Mouse (Mus musculus) hindbrain, embryonic 12.5 days (tissue): ENCODE results near the gene Map10. TPM values are rescaled to one million over a fixed set of nuclear protein-coding genes. Genes with fewer than 3 reads are reported as not detected.

ENCODE experiments used
- ATAC-seq: fragments of 200-750 bp; cut with Nextera tagmentation; 2 replicates; pipeline ENCODE4 v1.8.0; 2017; ENCODE audit warnings: moderate TSS enrichment; ENCODE audit not compliant: low FRiP score
- H3K27ac ChIP-seq: fragments of 300-500 bp; sonication (generic); 2 replicates; pipeline ENCODE4 v1.5.1; 2016; ENCODE audit warnings: mild to moderate bottlenecking
- H3K27me3 ChIP-seq: fragments of 300-500 bp; sonication (generic); 2 replicates; pipeline ENCODE4 v1.6.1; 2016; ENCODE audit warnings: mild to moderate bottlenecking
- H3K36me3 ChIP-seq: fragments of 300-500 bp; sonication (generic); 2 replicates; pipeline ENCODE4 v1.6.1; 2016; ENCODE audit warnings: mild to moderate bottlenecking
- H3K4me1 ChIP-seq: fragments of 300-500 bp; sonication (generic); 2 replicates; pipeline ENCODE4 v1.6.1; 2016
- H3K4me2 ChIP-seq: fragments of 300-500 bp; sonication (generic); replicated peaks from 2 replicates; pipeline ENCODE4 v1.6.1; 2016; ENCODE audit warnings: mild to moderate bottlenecking
- H3K4me3 ChIP-seq: fragments of 300-500 bp; sonication (generic); 2 replicates; pipeline ENCODE4 v1.5.1; 2016; ENCODE audit warnings: mild to moderate bottlenecking
- H3K9ac ChIP-seq: fragments of 300-500 bp; sonication (generic); 2 replicates; pipeline ENCODE4 v1.6.1; 2016; ENCODE audit warnings: mild to moderate bottlenecking, moderate library complexity
- H3K9me3 ChIP-seq: fragments of 300-500 bp; sonication (generic); replicated peaks from 2 replicates; pipeline ENCODE4 v1.6.1; 2016; ENCODE audit warnings: mild to moderate bottlenecking
- WGBS: fragments of 180-500 bp; shearing (Covaris S2); methylation state at CpG from one replicate; pipeline ENCODE4 v1.1.7; 2016; 5-methylcytosine and 5-hydroxymethylcytosine counted together
- polyA plus RNA-seq: library from polyadenylated mRNA; unstranded; fragments of >200 nt; fragmentation: Nextera tagmentation; extraction: Ambion mirVana; gene quantifications from 2 replicates; pipeline ENCODE4 v1.2.1, GENCODE M21; 2016

Gene Map10
- polyA plus RNA-seq, 1 experiment from 2014 or later: 9.2 TPM

- ATAC-seq: no peak
- Histone ChIP-seq H3K27me3 (peaks cover 6% of the 10 kb centered on the region; the same call in 1 of the 2 replicates), H3K4me3 (no peak overlapping the region), H3K9ac (no peak overlapping the region), H3K9me3 (peaks cover 23% of the 10 kb centered on the region), H3K4me2 (no peak overlapping the region), H3K4me1 (peaks cover 6% of the 10 kb centered on the region), H3K27ac (no peak overlapping the region), H3K36me3 (peaks cover 20% of the 10 kb centered on the region)
- 98% methylated on average over 5 of the region's 5 CpGs for WGBS
These were observed 1.8 kb downstream of the Map10 start for GRCm38 (mm10) chr8:125671371-125671770.

GRCm38 (mm10) chr8:125675796-125676195 is 6.2 kb downstream of the Map10 start:
- Histone ChIP-seq H3K4me3 (no peak overlapping the region), H3K9me3 (peaks cover 16% of the 10 kb centered on the region), H3K36me3 (peaks cover 16% of the 10 kb centered on the region), H3K27ac (no peak overlapping the region), H3K4me1 (peaks cover 3% of the 10 kb centered on the region), H3K4me2 (no peak overlapping the region), H3K27me3 (no peaks in the 10 kb centered on the region), H3K9ac (no peak overlapping the region)
- WGBS: 76% methylated on average over 3 of the region's 3 CpGs
- no peak for ATAC-seq

- peaks cover 5% of the 10 kb centered on the region for H3K4me1 ChIP-seq
- no peak overlapping the region for H3K4me3 ChIP-seq
- no peak overlapping the region for H3K27ac ChIP-seq
- no peak overlapping the region for H3K9ac ChIP-seq
- H3K36me3 ChIP-seq: no peaks in the 10 kb centered on the region
- no peaks in the 10 kb centered on the region for H3K27me3 ChIP-seq
- ATAC-seq: no peak
- no peak overlapping the region for H3K4me2 ChIP-seq
- WGBS: 90% methylated on average over 6 of the region's 6 CpGs
- no peaks in the 10 kb centered on the region for H3K9me3 ChIP-seq
These were observed 7.9 kb downstream of the Map10 start for GRCm38 (mm10) chr8:125677484-125677883.

DNA sequence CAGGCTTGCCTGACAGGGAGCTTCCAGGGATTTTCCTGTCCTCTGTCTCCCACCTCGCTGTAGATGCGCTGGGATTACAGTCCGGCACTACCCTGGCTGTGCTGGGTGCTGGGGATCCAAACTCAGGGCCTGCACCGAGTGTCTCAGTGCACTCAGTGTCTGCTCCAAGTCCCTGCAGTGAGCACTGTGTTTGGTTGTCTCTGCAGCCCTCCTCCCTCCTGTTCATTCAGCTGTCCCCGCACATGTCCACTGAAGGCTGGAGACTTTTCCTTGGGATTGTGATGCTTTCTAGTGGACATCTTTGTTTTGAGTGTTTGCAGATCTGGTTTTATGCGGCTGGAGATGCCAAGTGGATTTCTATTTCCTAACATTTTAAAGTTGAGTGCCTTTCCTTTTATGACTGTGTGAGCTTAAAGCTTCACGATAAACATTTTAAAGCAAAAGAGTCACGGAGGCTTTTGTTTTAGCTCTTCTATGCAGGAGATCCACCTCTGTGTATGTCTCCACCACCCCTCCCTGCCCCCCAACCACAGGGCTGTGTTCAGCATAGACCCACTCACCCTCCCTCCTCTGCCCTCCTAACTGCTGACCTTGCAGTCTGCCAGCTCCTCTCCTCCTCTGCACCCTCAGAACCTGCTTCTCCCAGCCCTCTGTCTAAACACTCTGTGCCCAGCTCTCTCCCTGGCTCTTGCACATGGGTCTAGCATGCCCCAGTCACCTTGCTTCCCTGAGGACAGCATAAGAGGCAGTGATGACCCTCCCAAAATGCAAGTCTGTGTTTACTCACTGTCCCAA is 9.4 kb downstream of the Map10 start:
- Histone ChIP-seq H3K36me3 (no peaks in the 10 kb centered on the region), H3K4me1 (peaks cover 5% of the 10 kb centered on the region), H3K4me2 (no peak overlapping the region), H3K4me3 (no peak overlapping the region), H3K27ac (no peak overlapping the region), H3K9me3 (no peaks in the 10 kb centered on the region), H3K27me3 (no peaks in the 10 kb centered on the region), H3K9ac (no peak overlapping the region)
- 73% methylated on average over 8 of the region's 8 CpGs for WGBS
- ATAC-seq: no peak

DNA sequence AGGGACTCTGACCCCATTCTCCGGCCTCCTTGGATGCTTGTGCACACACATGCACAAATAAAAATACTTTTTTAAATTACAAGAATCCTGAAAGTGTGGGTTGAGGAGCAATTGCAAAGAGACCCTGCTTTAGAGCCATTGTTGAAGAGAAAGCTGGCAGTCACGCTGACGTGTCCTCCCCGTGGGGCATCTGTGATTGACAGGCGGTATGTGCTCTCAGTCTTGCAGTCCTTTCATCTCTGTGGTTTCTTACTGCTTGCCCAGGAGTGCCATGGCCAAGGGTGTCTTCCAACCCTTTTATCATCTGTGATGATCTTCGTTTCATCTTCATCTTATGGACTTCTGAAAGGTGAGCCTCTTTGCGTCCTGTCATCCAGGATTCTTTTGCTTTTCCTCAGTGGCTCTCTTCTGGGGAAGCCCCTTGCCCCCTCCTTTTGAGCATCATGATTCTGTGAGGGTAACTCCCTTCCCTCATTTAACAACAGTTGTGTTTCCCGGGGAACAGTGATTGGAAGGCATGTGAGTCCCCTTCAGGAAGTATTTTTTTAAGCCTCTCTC is 11.3 kb downstream of the Map10 start:
- ATAC-seq: no peak
- H3K27me3 ChIP-seq: no peaks in the 10 kb centered on the region
- H3K36me3 ChIP-seq: no peaks in the 10 kb centered on the region
- 36% methylated on average over 8 of the region's 8 CpGs for WGBS
- H3K4me1 ChIP-seq: peaks cover 5% of the 10 kb centered on the region
- H3K9me3 ChIP-seq: no peaks in the 10 kb centered on the region
- no peak overlapping the region for H3K27ac ChIP-seq
- no peak overlapping the region for H3K4me2 ChIP-seq
- no peak overlapping the region for H3K9ac ChIP-seq
- H3K4me3 ChIP-seq: no peak overlapping the region

DNA sequence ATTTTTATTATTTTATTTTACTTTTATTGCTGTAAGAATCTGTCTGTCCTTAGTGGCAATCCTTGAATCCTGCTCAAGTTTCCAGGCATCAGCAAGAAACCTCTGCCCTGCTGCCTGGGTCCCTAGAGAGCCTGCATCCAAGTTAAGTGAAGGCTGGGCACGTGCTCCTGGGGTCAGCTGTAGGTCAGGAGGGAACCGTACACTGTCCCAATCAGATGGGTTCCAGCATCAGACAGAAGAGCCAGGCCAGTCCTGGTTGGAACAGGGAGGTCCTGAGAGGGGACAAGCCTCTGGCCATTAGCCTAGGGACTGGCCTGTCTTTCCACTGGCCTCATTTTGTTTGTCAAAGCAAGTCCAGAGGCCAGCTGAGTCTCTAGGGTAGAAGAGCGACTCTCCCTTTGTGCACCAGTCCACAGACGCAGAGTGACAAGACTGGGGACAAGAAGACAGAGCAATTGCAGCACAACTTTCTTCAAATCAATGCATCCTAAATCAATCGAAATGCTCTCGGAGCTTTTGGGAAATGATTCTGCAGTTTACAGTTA is 15.7 kb downstream of the Map10 start:
- Histone ChIP-seq H3K4me2 (no peak overlapping the region), H3K4me1 (peaks cover 7% of the 10 kb centered on the region; the same call in 1 of the 2 replicates), H3K36me3 (no peaks in the 10 kb centered on the region), H3K9me3 (no peaks in the 10 kb centered on the region), H3K9ac (no peak overlapping the region), H3K4me3 (no peak overlapping the region), H3K27me3 (no peaks in the 10 kb centered on the region), H3K27ac (no peak overlapping the region)
- WGBS: 67% methylated on average over 6 of the region's 6 CpGs
- ATAC-seq: no peak

DNA sequence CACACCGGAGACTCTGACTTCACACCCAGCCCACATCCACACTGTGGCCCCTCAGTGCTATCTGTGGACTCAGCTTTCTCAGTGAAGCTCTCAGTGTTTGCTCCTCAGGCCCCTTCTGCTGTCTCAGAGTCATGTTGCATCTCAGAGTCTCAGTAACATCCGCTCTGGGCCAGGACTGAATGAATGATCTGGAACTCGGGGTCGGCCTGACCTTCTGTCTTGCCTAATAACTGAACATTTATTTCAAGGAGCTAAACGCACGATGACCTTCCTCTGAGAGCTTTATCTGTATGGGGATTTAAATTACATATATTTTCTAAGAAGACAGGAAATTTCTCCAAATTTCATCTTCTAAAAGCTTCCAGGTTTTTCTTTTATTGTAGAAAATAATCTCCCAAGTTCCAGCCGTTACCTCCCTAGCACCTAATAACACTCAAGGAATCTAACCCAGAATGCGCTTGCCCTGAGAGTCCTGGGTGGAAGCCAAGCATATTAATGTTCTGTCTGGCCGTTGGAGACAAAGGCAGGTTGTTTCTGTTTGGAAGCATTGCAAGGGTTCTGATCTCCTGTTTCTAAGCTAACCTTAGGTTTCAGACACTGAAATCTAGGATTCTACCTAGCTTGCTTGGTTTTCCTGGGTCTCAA is 16.7 kb downstream of the Map10 start:
- Histone ChIP-seq H3K9me3 (no peaks in the 10 kb centered on the region), H3K27me3 (no peaks in the 10 kb centered on the region), H3K36me3 (no peaks in the 10 kb centered on the region), H3K4me1 (0 out of 2 replicates have a peak, but pooled peaks cover 7% of the 10 kb centered on the region), H3K27ac (no peak overlapping the region), H3K9ac (no peak overlapping the region), H3K4me3 (no peak overlapping the region), H3K4me2 (no peak overlapping the region)
- ATAC-seq: no peak
- 80% methylated on average over 9 of the region's 9 CpGs for WGBS

DNA sequence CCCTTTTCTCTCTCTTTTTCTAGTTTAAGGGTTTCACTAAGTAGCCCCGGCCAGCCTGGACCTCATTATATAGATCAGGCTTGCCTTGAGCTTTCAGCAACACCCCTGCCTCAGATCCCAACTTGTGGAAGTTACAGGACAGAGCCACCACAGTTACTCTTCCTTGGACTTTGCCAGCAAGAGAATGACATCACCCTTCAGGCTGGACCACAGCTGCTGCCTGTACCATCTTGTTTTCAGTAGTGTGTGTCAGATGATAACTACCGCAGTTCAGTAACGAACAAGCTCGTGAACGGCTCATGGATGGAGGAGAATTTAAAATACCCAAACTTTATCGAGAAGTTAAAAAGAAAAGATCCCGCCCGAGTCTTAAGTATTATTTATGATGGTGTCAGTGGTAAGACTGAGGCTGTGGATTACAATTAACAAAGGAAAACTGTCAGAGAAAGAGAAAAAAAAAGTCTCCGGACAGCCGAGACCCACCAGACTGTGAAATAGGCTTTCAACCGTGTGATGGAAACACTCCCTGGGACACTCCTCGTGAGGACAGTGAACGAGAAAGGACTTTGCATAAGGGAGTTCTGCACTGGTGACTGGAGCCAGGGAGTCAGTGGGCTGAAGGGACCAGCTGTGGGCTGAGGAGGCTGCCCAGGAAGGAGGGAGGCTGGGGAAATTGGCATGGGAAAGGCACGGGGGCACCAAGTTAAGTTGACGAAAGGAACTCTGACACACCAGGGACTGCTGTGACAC is 20.7 kb downstream of the Map10 start:
- 0 out of 2 replicates have a peak, but pooled peaks cover 3% of the 10 kb centered on the region for H3K27me3 ChIP-seq
- ATAC-seq: no peak
- no peak overlapping the region for H3K4me3 ChIP-seq
- H3K9ac ChIP-seq: no peak overlapping the region
- WGBS: 57% methylated on average over 15 of the region's 15 CpGs
- H3K4me1 ChIP-seq: 0 out of 2 replicates have a peak, but pooled peaks cover 7% of the 10 kb centered on the region
- no peak overlapping the region for H3K27ac ChIP-seq
- no peaks in the 10 kb centered on the region for H3K36me3 ChIP-seq
- no peaks in the 10 kb centered on the region for H3K9me3 ChIP-seq
- no peak overlapping the region for H3K4me2 ChIP-seq

DNA sequence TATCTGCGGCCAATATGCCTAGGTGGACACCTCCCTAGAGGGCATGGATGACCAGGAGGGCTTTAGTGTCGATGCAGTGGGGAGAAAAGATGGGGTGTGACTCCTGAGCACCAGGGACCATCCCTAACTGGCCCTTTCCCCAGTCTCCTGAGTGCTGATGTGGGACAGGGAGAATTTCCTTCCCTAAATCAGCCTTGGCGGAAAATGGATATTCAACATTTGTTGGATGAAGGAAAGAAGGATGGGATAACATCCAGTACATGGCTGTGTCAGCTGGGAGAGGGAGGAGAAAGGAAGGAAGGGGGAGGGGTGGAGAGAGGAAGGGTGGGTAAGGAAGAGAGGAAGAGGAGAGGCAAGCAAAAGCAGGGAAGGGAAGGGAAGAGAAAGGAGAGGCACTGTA is 21.3 kb downstream of the Map10 start:
- H3K27ac ChIP-seq: no peak overlapping the region
- no peak for ATAC-seq

GRCm38 (mm10) chr8:125692447-125692846 is 22.8 kb downstream of the Map10 start:
- Histone ChIP-seq H3K9me3 (no peaks in the 10 kb centered on the region), H3K36me3 (no peaks in the 10 kb centered on the region), H3K9ac (no peak overlapping the region), H3K27ac (no peak overlapping the region), H3K4me3 (no peak overlapping the region), H3K4me1 (0 out of 2 replicates have a peak, but pooled peaks cover 5% of the 10 kb centered on the region), H3K4me2 (no peak overlapping the region), H3K27me3 (0 out of 2 replicates have a peak, but pooled peaks cover 3% of the 10 kb centered on the region)
- no peak for ATAC-seq
- 80% methylated on average over 5 of the region's 5 CpGs for WGBS

More for the DNA sequence above, 21.3 kb downstream of the Map10 start:
- Histone ChIP-seq H3K36me3 (no peaks in the 10 kb centered on the region), H3K4me2 (no peak overlapping the region), H3K9me3 (no peaks in the 10 kb centered on the region), H3K27me3 (0 out of 2 replicates have a peak, but pooled peaks cover 3% of the 10 kb centered on the region), H3K4me1 (0 out of 2 replicates have a peak, but pooled peaks cover 7% of the 10 kb centered on the region), H3K4me3 (no peak overlapping the region), H3K9ac (no peak overlapping the region)
- 91% methylated on average over 3 of the region's 3 CpGs for WGBS

- ATAC-seq: no peak
- Histone ChIP-seq H3K4me3 (no peak overlapping the region), H3K27me3 (0 out of 2 replicates have a peak, but pooled peaks cover 3% of the 10 kb centered on the region), H3K27ac (no peak overlapping the region), H3K36me3 (no peaks in the 10 kb centered on the region), H3K9me3 (0 out of 2 replicates have a peak, but pooled peaks cover under 1% of the 10 kb centered on the region), H3K4me2 (no peak overlapping the region), H3K4me1 (0 out of 2 replicates have a peak, but pooled peaks cover 5% of the 10 kb centered on the region), H3K9ac (no peak overlapping the region)
- WGBS: 84% methylated on average over 3 of the region's 3 CpGs
These were observed 23.6 kb downstream of the Map10 start for GRCm38 (mm10) chr8:125693197-125693596.
